Mouse (Mus musculus) intestine, embryonic 14.5 days (tissue): ENCODE measurements around the gene Sppl2c. TPM values are rescaled to one million over a fixed set of nuclear protein-coding genes. Genes with fewer than 3 reads are reported as not detected.

Source experiments
- ATAC-seq: fragments of 200-750 bp; cut with Nextera tagmentation; replicated peaks from 2 replicates; pipeline ENCODE4 v1.8.0; 2017; ENCODE audit warnings: low read depth, moderate number of reproducible peaks, moderate TSS enrichment, moderate library complexity; ENCODE audit not compliant: low FRiP score, low TSS enrichment
- DNase-seq: peaks from one replicate; pipeline ENCODE4 v3.0.0-alpha.2; 2018; ENCODE audit warnings: low spot score
- H3K27ac ChIP-seq: fragments of 300-500 bp; sonication (generic); 2 replicates; pipeline ENCODE4 v1.5.1; 2014; ENCODE audit warnings: low read depth, mild to moderate bottlenecking, control low read depth
- H3K27me3 ChIP-seq: fragments of 300-500 bp; sonication (generic); replicated peaks from 2 replicates; pipeline ENCODE4 v1.6.1; 2014; ENCODE audit warnings: low read length, control low read depth; ENCODE audit not compliant: control insufficient read depth, insufficient read depth
- H3K36me3 ChIP-seq: fragments of 300-500 bp; sonication (generic); 2 replicates; pipeline ENCODE4 v1.6.1; 2014; ENCODE audit warnings: low read length, control low read depth; ENCODE audit not compliant: control insufficient read depth, insufficient read depth
- H3K4me1 ChIP-seq: fragments of 300-500 bp; sonication (generic); replicated peaks from 2 replicates; pipeline ENCODE4 v1.6.1; 2014; ENCODE audit warnings: low read length, control low read depth, mixed read lengths; ENCODE audit not compliant: control insufficient read depth, insufficient read depth
- H3K4me2 ChIP-seq: fragments of 300-500 bp; sonication (generic); 2 replicates; pipeline ENCODE4 v1.6.1; 2014; ENCODE audit warnings: low read length
- H3K4me3 ChIP-seq: fragments of 300-500 bp; sonication (generic); 2 replicates; pipeline ENCODE4 v1.5.1; 2014; ENCODE audit warnings: low read depth, low read length, control low read depth, mixed read lengths
- H3K9ac ChIP-seq: fragments of 300-500 bp; sonication (generic); 2 replicates; pipeline ENCODE4 v1.6.1; 2014; ENCODE audit warnings: mild to moderate bottlenecking, low read length
- H3K9me3 ChIP-seq: fragments of 300-500 bp; sonication (generic); 2 replicates; pipeline ENCODE4 v1.6.1; 2016; ENCODE audit warnings: low read length, control low read depth; ENCODE audit not compliant: control insufficient read depth
- WGBS: fragments of 180-500 bp; shearing (Covaris S2); extraction: QIAGEN DNeasy Blood & Tissue Kit; methylation state at CpG from one replicate; pipeline ENCODE4 v1.1.7; 2014; 5-methylcytosine and 5-hydroxymethylcytosine counted together
- polyA plus RNA-seq: library from polyadenylated mRNA; unstranded; fragments of >200 nt; fragmentation: Nextera tagmentation; extraction: Ambion mirVana; gene quantifications from 2 replicates; pipeline ENCODE4 v1.2.1, GENCODE M21; 2014

Gene Sppl2c
- polyA plus RNA-seq, 1 experiment from 2014 or later: not detected

- H3K27ac ChIP-seq: no peak overlapping the region
- no peaks in the 10 kb centered on the region for H3K27me3 ChIP-seq
- no peak overlapping the region for H3K4me2 ChIP-seq
- ATAC-seq: no peak
- H3K4me1 ChIP-seq: no peaks in the 10 kb centered on the region
- H3K36me3 ChIP-seq: no peaks in the 10 kb centered on the region
- WGBS: 74% methylated on average over 5 of the region's 5 CpGs
- H3K9me3 ChIP-seq: no peaks in the 10 kb centered on the region
- H3K9ac ChIP-seq: no peak overlapping the region
- no peak for DNase-seq
- no peak overlapping the region for H3K4me3 ChIP-seq
These were observed 6.3 kb upstream of the Sppl2c start for GRCm38 (mm10) chr11:104179804-104180203.

- no peak for DNase-seq
- H3K9ac ChIP-seq: no peak overlapping the region
- H3K27me3 ChIP-seq: no peaks in the 10 kb centered on the region
- H3K4me1 ChIP-seq: no peaks in the 10 kb centered on the region
- no peaks in the 10 kb centered on the region for H3K36me3 ChIP-seq
- no peaks in the 10 kb centered on the region for H3K9me3 ChIP-seq
- 84% methylated on average over 3 of the region's 3 CpGs for WGBS
- no peak overlapping the region for H3K27ac ChIP-seq
- no peak overlapping the region for H3K4me2 ChIP-seq
- no peak overlapping the region for H3K4me3 ChIP-seq
- no peak for ATAC-seq
These were observed 4.0 kb upstream of the Sppl2c start for GRCm38 (mm10) chr11:104182141-104182540.

GRCm38 (mm10) chr11:104186837-104187150 is 667 bp downstream of the Sppl2c start:
- ATAC-seq (no peak), DNase-seq (no peak)
- H3K4me3 ChIP-seq: no peak overlapping the region
- no peak overlapping the region for H3K27ac ChIP-seq
- no peaks in the 10 kb centered on the region for H3K9me3 ChIP-seq
- no peak overlapping the region for H3K9ac ChIP-seq
- H3K4me2 ChIP-seq: no peak overlapping the region
- H3K36me3 ChIP-seq: no peaks in the 10 kb centered on the region
- no peaks in the 10 kb centered on the region for H3K27me3 ChIP-seq
- 94% methylated on average over 9 of the region's 9 CpGs for WGBS
- no peaks in the 10 kb centered on the region for H3K4me1 ChIP-seq

GRCm38 (mm10) chr11:104187766-104188165 is 1.6 kb downstream of the Sppl2c start:
- DNase-seq (no peak), ATAC-seq (no peak)
- no peak overlapping the region for H3K4me3 ChIP-seq
- no peak overlapping the region for H3K27ac ChIP-seq
- H3K9me3 ChIP-seq: no peaks in the 10 kb centered on the region
- H3K36me3 ChIP-seq: no peaks in the 10 kb centered on the region
- no peak overlapping the region for H3K4me2 ChIP-seq
- no peaks in the 10 kb centered on the region for H3K4me1 ChIP-seq
- H3K27me3 ChIP-seq: no peaks in the 10 kb centered on the region
- H3K9ac ChIP-seq: no peak overlapping the region
- 93% methylated on average over 10 of the region's 10 CpGs for WGBS

GRCm38 (mm10) chr11:104190008-104190407 is 3.9 kb downstream of the Sppl2c start:
- Histone ChIP-seq H3K9me3 (no peaks in the 10 kb centered on the region), H3K4me2 (no peak overlapping the region), H3K36me3 (no peaks in the 10 kb centered on the region), H3K27ac (no peak overlapping the region), H3K4me1 (no peaks in the 10 kb centered on the region), H3K9ac (no peak overlapping the region), H3K4me3 (no peak overlapping the region), H3K27me3 (no peaks in the 10 kb centered on the region)
- ATAC-seq (no peak), DNase-seq (no peak)
- 78% methylated on average over 2 of the region's 2 CpGs for WGBS

GRCm38 (mm10) chr11:104195382-104195781 is 9.3 kb downstream of the Sppl2c start:
- 77% methylated on average over 11 of the region's 11 CpGs for WGBS
- ATAC-seq (no peak), DNase-seq (no peak)
- no peak overlapping the region for H3K4me2 ChIP-seq
- H3K27me3 ChIP-seq: peaks cover 6% of the 10 kb centered on the region; the same call in 1 of the 2 replicates
- H3K4me1 ChIP-seq: no peaks in the 10 kb centered on the region
- no peak overlapping the region for H3K27ac ChIP-seq
- H3K9me3 ChIP-seq: no peaks in the 10 kb centered on the region
- H3K4me3 ChIP-seq: no peak overlapping the region
- H3K9ac ChIP-seq: no peak overlapping the region
- H3K36me3 ChIP-seq: no peaks in the 10 kb centered on the region

- no peak overlapping the region for H3K9ac ChIP-seq
- ATAC-seq: peak; percentile 79; the same call in 1 of the 2 replicates
- no peaks in the 10 kb centered on the region for H3K4me1 ChIP-seq
- WGBS: 10% methylated on average over 9 of the region's 9 CpGs
- H3K4me3 ChIP-seq: no peak overlapping the region
- H3K27ac ChIP-seq: no peak overlapping the region
- no peaks in the 10 kb centered on the region for H3K9me3 ChIP-seq
- H3K4me2 ChIP-seq: no peak overlapping the region
- no peaks in the 10 kb centered on the region for H3K36me3 ChIP-seq
- DNase-seq: peak; percentile 93
- H3K27me3 ChIP-seq: peaks cover 6% of the 10 kb centered on the region; the same call in 1 of the 2 replicates
These were observed 9.7 kb downstream of the Sppl2c start for GRCm38 (mm10) chr11:104195791-104196190.

GRCm38 (mm10) chr11:104197861-104198260 is 11.7 kb downstream of the Sppl2c start:
- 5% methylated on average over 10 of the region's 10 CpGs for WGBS
- H3K4me1 ChIP-seq: no peaks in the 10 kb centered on the region
- no peak overlapping the region for H3K4me2 ChIP-seq
- ATAC-seq (no peak), DNase-seq (peak; percentile 87)
- no peak overlapping the region for H3K4me3 ChIP-seq
- no peak overlapping the region for H3K27ac ChIP-seq
- H3K9me3 ChIP-seq: peaks cover 4% of the 10 kb centered on the region; the same call in 1 of the 2 replicates
- peaks cover 6% of the 10 kb centered on the region; the same call in 1 of the 2 replicates for H3K27me3 ChIP-seq
- no peaks in the 10 kb centered on the region for H3K36me3 ChIP-seq
- H3K9ac ChIP-seq: no peak overlapping the region

GRCm38 (mm10) chr11:104203271-104203670 is 17.1 kb downstream of the Sppl2c start:
- Histone ChIP-seq H3K4me3 (no peak overlapping the region), H3K4me1 (no peaks in the 10 kb centered on the region), H3K27ac (no peak overlapping the region), H3K27me3 (no peaks in the 10 kb centered on the region), H3K9ac (no peak overlapping the region), H3K36me3 (no peaks in the 10 kb centered on the region), H3K4me2 (no peak overlapping the region), H3K9me3 (peaks cover 4% of the 10 kb centered on the region; the same call in 1 of the 2 replicates)
- no peak for ATAC-seq
- no peak for DNase-seq
- WGBS: 74% methylated on average over 3 of the region's 3 CpGs
